Mouse (Mus musculus) hematopoietic stem cell, adult 5-6 weeks (primary cell): Measurements from ENCODE around the gene Sumf1. TPM values are rescaled to one million over a fixed set of nuclear protein-coding genes. Genes with fewer than 3 reads are reported as not detected.

Experiments used
- ATAC-seq, 2 experiments: fragments of 125-278 bp in 1 of 2; replicated peaks in 1 of 2; 2 replicates each; pipeline ENCODE4 v1.8.0; 2016 to 2017; ENCODE audit warnings: inconsistent platforms in 2 of 2, mild to moderate bottlenecking in 2 of 2, moderate number of reproducible peaks in 2 of 2, low read depth in 1 of 2, moderate TSS enrichment in 1 of 2; ENCODE audit not compliant: low FRiP score in 2 of 2, poor library complexity in 2 of 2, severe bottlenecking in 2 of 2, insufficient read depth in 1 of 2, low TSS enrichment in 1 of 2
- total RNA-seq: library from RNA; stranded (forward); fragments of 172-1452, 232-1000 nt; gene quantifications from 2 replicates; pipeline ENCODE4 v1.2.3, GENCODE M21; 2017

Sumf1 gene
- total RNA-seq, 1 experiment from 2014 or later = 8.8 TPM

GRCm38 (mm10) chr6:108213481-108214293 is 28.3 kb upstream of the Sumf1 start:
- no peak; a peak in 1 of 4 replicates for ATAC-seq

GRCm38 (mm10) chr6:108212881-108213295 is 27.5 kb upstream of the Sumf1 start, which contains the start of gene Itpr1:
TSS of gene Itpr1 (plus strand) at chr6:108213096.
- peak; percentile 93 for ATAC-seq

DNA sequence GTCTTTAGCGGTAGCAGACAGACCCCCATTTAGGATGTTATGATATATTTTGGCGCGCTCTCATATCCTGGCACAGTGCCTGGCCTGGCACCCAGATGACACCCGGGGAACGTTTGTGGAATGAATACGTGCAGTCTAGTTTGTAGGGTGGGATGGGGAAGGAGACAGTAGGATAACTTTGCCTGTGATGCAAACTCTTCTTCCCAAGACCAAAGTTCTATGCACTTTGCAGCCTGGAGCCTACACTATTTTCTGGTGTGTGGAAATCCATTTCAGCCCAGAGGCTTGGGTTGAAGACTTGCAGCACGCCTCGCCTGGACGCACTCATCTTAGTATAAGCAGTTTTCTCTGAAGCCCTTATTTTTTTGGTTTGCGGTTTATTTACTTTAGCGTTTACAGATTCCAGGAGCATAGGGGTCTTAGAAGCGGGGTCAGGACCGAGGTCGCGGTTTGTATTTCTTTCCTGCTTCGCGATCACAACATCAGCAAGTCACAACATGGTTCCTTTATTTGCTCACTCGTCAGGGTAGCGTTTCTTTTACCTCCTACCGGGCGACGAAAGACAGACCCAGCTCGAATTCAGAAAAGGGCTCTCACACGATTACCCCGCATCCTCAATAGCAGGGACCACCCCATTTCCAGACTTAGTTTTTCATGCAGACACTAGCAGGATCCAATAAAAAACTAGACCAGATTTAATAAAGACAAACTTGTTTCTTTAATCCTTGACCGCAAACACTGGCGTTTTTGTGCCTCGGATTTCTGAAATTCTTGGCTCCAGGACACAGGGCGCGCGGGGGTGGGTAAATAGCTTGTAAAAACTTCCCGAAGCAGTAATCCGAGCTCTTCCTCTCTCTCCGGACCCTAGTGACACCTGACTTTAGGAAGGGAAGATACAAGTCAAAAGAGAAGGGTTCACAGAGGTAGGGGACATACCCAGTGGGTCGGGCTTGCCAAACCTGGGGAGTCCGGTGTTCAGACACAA is 26.8 kb upstream of the Sumf1 start:
- peak in 1 of 2 experiments; percentile 5; a peak in 1 of 4 replicates for ATAC-seq

DNA sequence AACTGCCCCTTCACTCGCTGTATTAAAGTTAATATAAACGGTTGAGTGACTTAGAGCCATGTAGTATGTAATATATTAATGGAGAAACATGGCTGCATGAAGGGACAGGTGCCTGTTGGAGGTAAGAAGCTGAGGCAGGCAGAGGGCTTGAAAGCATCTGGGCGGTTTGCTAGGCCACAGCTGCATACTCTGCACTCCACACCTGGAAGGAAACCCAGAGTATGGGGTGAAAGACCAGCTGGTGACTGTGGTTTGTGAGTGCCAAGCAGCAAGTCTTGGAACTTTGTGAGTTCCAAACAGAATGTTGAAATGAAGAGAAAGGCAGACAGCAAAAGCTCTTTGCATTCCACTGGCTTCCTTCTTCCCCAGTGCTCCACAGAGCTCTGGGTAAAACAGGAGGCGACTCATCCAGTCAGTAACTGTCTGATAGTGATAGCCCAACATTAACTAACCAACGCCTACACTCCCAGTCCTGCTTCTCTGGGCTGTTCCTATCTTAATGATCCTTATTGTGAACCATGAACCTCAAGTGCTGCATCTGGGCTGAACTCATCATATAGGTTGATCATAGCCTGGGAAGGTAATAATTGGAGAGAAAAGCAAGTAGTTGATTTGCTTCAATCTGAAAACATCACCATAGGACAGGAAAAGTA is 21.7 kb upstream of the Sumf1 start:
- no peak for ATAC-seq

- ATAC-seq = no peak
These were observed 20.8 kb upstream of the Sumf1 start for GRCm38 (mm10) chr6:108206145-108206544.

DNA sequence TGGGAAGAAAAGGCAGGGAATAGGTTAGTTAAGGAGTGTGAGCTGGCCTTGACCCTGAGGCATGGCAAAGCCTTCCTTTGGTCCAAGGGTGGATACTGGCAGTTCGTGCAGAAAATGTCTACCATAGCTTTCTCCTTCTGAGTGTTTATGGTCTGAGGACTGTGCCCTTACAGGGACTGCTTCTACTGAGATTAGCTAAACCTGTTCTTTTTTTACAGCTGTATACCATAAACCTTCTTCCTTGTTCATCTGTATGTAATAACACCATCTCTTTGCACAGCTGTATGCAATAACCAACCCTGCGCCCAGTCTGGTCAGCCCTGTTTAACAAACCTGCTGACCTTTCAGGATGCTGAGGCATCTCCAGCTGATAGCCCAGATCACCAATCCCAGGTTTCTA is 18.9 kb upstream of the Sumf1 start:
- no peak for ATAC-seq

DNA sequence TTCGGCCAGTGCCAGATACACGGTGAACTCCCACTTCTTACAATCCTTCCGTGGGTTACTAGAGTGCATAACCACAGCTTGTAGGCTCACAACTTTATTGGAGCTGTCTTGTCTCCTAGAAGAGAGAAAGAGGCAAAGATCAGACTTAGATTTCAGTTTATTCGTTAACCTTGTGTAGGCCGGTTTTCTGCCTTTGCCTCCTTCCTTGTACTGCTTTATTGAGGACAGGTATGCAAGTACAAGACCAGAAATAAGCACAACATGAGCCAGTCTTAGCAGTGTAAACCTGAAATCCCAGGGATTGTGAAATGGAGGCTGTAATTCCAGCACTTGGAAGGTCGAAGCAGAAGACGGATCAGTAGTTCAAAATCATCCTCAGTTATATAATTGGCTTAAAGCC is 12.9 kb upstream of the Sumf1 start:
- ATAC-seq = no peak

- ATAC-seq = peak; percentile 98 to 99
These were observed 11.7 kb upstream of the Sumf1 start for GRCm38 (mm10) chr6:108197117-108197516.

DNA sequence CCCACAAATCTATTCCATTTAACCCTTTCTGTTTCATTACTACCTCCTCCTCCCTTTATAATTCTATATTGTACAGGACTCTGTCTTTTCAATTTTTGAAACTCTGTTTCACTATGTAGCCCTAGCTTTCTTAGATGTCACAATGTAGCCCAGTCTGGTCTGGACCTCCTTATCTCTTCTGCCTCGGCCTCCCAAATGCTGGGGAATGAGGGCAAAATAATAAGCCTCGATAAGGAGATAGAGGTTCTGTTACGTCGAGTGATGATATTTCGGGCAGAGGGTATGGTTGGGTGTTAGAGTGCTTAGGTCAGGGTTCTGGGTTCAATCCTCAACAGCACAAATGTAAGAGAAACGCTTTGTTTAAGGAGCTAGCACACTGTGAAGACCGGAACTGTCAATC is 11.3 kb upstream of the Sumf1 start:
- ATAC-seq = no peak

- no peak for ATAC-seq
These were observed 7.2 kb upstream of the Sumf1 start for GRCm38 (mm10) chr6:108192632-108193031.

DNA sequence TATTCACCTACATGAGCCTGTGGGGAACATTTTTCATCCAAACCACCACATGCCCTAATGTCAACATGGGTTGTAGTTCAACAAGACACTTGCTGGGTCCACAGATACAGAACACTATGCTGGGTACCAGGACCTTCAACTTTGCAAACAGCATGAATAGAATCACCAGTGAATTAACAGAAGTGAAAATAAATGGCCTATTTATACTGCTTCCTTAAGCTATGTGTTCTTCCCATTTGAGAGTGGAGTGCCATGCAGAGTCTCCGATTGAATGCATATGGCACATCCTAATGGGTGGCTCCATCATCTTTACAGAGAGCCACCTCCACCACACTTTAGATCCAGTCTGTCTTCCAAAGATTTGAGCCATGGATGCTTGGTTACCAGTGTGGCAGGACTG is 5.3 kb upstream of the Sumf1 start:
- no peak for ATAC-seq

- ATAC-seq = peak in 1 of 2 experiments; percentile 17; a peak in 1 of 4 replicates
These were observed 265 bp upstream of the Sumf1 start for GRCm38 (mm10) chr6:108185685-108186009.

DNA sequence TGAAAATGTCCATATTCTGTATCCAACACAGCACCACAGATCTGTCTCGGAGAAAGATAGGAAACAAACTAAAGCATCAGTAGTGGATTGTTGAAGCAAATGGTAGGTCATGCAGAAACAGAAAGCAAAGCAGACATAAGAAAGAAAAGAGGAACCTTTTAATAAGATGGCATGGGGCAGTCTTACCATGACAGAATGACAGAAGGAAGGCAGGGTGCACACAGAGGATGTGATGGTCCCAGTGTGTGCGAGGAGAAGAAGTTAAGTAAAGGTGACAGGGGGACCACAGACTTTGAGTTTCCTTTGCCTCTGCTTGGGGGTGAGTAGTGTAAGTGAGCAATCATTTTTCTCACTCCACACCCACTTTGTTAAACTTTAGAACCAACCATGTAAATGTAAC is 6.3 kb downstream of the Sumf1 start:
- ATAC-seq = peak; percentile 44 to 73; a peak in 3 of 4 replicates

- ATAC-seq = no peak
These were observed 11.2 kb downstream of the Sumf1 start for GRCm38 (mm10) chr6:108174181-108174580.

- ATAC-seq = no peak
These were observed 13.2 kb downstream of the Sumf1 start for GRCm38 (mm10) chr6:108172219-108172618.

DNA sequence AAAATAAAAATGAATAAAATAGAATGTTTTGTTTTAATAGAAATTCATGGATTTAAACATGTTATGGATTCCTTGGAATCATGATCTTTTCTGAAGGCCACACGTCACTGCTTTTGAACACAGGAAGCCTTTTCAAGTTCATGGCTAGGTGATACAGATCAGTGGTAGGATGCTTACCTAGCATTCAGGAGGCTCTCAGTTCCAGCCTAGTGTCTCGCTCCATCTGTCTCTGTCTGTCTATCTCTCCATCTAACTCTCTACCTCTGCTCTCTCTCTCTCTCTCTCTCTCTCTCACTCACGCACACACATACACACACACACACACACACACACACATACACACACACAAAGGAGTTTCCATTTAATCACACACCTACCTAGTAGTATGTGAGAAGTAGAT is 15.9 kb downstream of the Sumf1 start:
- no peak for ATAC-seq

GRCm38 (mm10) chr6:108168723-108169122 is 16.7 kb downstream of the Sumf1 start:
- no peak for ATAC-seq
